In the genomic region with DNA sequence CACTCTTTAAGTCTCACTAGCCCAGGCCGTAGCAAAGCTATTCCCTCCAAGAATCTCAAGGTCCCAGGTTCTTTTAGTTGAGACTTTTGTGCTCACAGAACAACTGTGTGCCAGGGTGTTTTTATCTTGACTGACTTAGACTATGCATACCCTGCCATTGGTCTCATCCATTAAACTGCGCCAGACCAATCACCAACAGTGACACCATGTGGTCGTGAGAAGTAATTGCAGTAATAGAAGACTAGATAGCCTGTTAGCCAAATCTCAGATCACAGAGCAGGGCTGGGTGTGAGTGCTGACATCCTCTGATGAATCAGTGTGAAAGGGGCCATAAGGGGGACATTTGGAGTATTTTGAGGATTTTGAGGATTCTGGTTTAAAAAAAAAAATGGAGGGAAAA, we compare ENCODE assay signal across 18 mouse cellular contexts.
DNase-seq lines count a peak whose midpoint lies in the region; ATAC-seq and TF ChIP-seq lines count a peak whose summit lies in the region.
"Had no signal": no experiment of that assay in that cellular context is flagged by ENCODE, and none has a peak within 500 bp of the region (broad histone marks: within the 10 kb centered on the region; RNA-seq: fewer than 3 reads in every experiment).

No protein-coding gene starts in this region.

- H3K27me3 ChIP-seq in liver, embryonic 14.5 days (ENCODE audit: control insufficient read depth, insufficient read depth, low read length): no peaks in the 10 kb centered on the region
- peaks cover 7% of the 10 kb centered on the region for H3K27me3 ChIP-seq in liver, embryonic 12.5 days (replicated peaks)
- H3K27me3 ChIP-seq in splenic B cell, adult 2 months (ENCODE audit: control insufficient read depth, insufficient read depth, low read length, poor library complexity, severe bottlenecking): no peaks in the 10 kb centered on the region
- H3K27me3 ChIP-seq: midbrain, embryonic 12.5 days had no signal

- peak; percentile 20; the same call in 1 of the 2 replicates for TF ChIP-seq CTCF in gastrocnemius, adult 2 months (IDR thresholded peaks at IDR 0.05)
- TF ChIP-seq CTCF in liver, embryonic 14.5 days (IDR thresholded peaks at IDR 0.05; ENCODE audit: low read depth): peak; percentile 35; the same call in 1 of the 2 replicates

- no peak overlapping the region for H3K9ac ChIP-seq in liver, embryonic 14.5 days (replicated peaks)
- no peak overlapping the region for H3K9ac ChIP-seq in liver, embryonic 12.5 days
- H3K9ac ChIP-seq: midbrain, embryonic 12.5 days had no signal

- no peak overlapping the region for H3K4me2 ChIP-seq in liver, embryonic 14.5 days (ENCODE audit: low read depth)
- H3K4me2 ChIP-seq in liver, embryonic 12.5 days: no peak overlapping the region
- H3K4me2 ChIP-seq: midbrain, embryonic 12.5 days had no signal

- DNase-seq in gastrocnemius, adult 2 months: no peak
- no peak for DNase-seq in gastrocnemius, postnatal 25 days
- no peak for DNase-seq in liver, embryonic 14.5 days (ENCODE audit: low read depth in 3 of 3, low spot score in 3 of 3)
- DNase-seq in ES-CJ7 (ENCODE audit: low read depth, low spot score): peak; percentile 85
- peak; percentile 9 for DNase-seq in splenic B cell, adult 2 months (ENCODE audit: low read depth, low spot score)
- no peak for DNase-seq in adrenal gland, postnatal 10 days
- DNase-seq in cerebellum, postnatal 10 days: no peak
- DNase-seq: cerebellum, postnatal 14 days; kidney, postnatal 10 days; lung, adult 2 months; right cerebral cortex, postnatal 4 days; thymus, postnatal 4 days had no signal

- intact Hi-C loops in gastrocnemius, adult 2 months (cut with DNase I): no loop called here

- H3K36me3 ChIP-seq in liver, embryonic 14.5 days (replicated peaks; ENCODE audit: control insufficient read depth, insufficient read depth, low read depth): no peaks in the 10 kb centered on the region
- no peaks in the 10 kb centered on the region for H3K36me3 ChIP-seq in liver, embryonic 12.5 days
- H3K36me3 ChIP-seq in splenic B cell, adult 2 months (ENCODE audit: control insufficient read depth, insufficient read depth, low read length, poor library complexity, severe bottlenecking): no peaks in the 10 kb centered on the region
- H3K36me3 ChIP-seq: embryonic facial prominence, embryonic 10.5 days; midbrain, embryonic 12.5 days had no signal

- no peaks in the 10 kb centered on the region for H3K4me1 ChIP-seq in liver, embryonic 14.5 days (replicated peaks; ENCODE audit: control insufficient read depth in 2 of 2, insufficient read depth in 2 of 2, low read length in 1 of 2)
- H3K4me1 ChIP-seq in liver, embryonic 12.5 days: no peaks in the 10 kb centered on the region

- no peak for ATAC-seq in liver, embryonic 14.5 days (ENCODE audit: insufficient read depth)
- ATAC-seq in liver, embryonic 12.5 days: no peak
- ATAC-seq: forebrain, embryonic 14.5 days; inflammation-experienced regulatory T-cells, adult 6 months had no signal

- TF ChIP-seq EP300 in liver, embryonic 14.5 days (IDR thresholded peaks at IDR 0.05; ENCODE audit: low read depth): no peak

- no peaks in the 10 kb centered on the region for H3K9me3 ChIP-seq in liver, embryonic 14.5 days (ENCODE audit: control insufficient read depth, low read length)
- H3K9me3 ChIP-seq in liver, embryonic 12.5 days (replicated peaks): peaks cover 4% of the 10 kb centered on the region

- WGBS in liver, embryonic 14.5 days (ENCODE audit: insufficient replicate concordance): 52% methylated on average over 3 of the region's 3 CpGs
- WGBS in liver, embryonic 12.5 days (ENCODE audit: insufficient replicate concordance): 67% methylated on average over 3 of the region's 3 CpGs

- H3K4me3 ChIP-seq in gastrocnemius, adult 2 months: no peak overlapping the region
- no peak overlapping the region for H3K4me3 ChIP-seq in liver, embryonic 14.5 days (ENCODE audit: insufficient read depth in 1 of 2, low read depth in 2 of 2, low read length in 2 of 2)
- H3K4me3 ChIP-seq in liver, embryonic 12.5 days: no peak overlapping the region
- H3K4me3 ChIP-seq: embryonic facial prominence, embryonic 10.5 days; midbrain, embryonic 12.5 days had no signal

- H3K27ac ChIP-seq in gastrocnemius, adult 2 months: no peak overlapping the region
- H3K27ac ChIP-seq in liver, embryonic 14.5 days: no peak overlapping the region
- no peak overlapping the region for H3K27ac ChIP-seq in liver, embryonic 12.5 days
- H3K27ac ChIP-seq: embryonic facial prominence, embryonic 10.5 days; macrophage; midbrain, embryonic 12.5 days had no signal

Comparison
In these comparisons a context has a peak if more than half of its experiments do, and no peak if none do; other contexts are left out.
1. DNase-seq: peak in ES-CJ7 (single experiment) and splenic B cell, adult 2 months (single experiment); none in gastrocnemius, adult 2 months (single experiment), gastrocnemius, postnatal 25 days (single experiment), liver, embryonic 14.5 days (0 of 3), adrenal gland, postnatal 10 days (single experiment) and cerebellum, postnatal 10 days (0 of 2).